Mouse (Mus musculus) hindbrain, embryonic 14.5 days (tissue): ENCODE data around the gene Mettl21a. TPM values are rescaled to one million over a fixed set of nuclear protein-coding genes. Genes with fewer than 3 reads are reported as not detected.
A peak's percentile ranks its signal among the peaks of the same experiment; 100 is the strongest.

Source experiments
- ATAC-seq: fragments of 200-750 bp; cut with Nextera tagmentation; 2 replicates; pipeline ENCODE4 v1.8.0; 2017; ENCODE audit warnings: moderate number of reproducible peaks, mild to moderate bottlenecking, moderate TSS enrichment, moderate library complexity; ENCODE audit not compliant: low FRiP score
- DNase-seq: peaks from one replicate; pipeline ENCODE4 v3.0.0-alpha.2; 2015; ENCODE audit warnings: low spot score
- H3K27ac ChIP-seq: fragments of 300-500 bp; sonication (generic); 2 replicates; pipeline ENCODE4 v1.5.1; 2014; ENCODE audit warnings: mild to moderate bottlenecking, moderate library complexity
- H3K27me3 ChIP-seq: fragments of 300-500 bp; sonication (generic); 2 replicates; pipeline ENCODE4 v1.6.1; 2014; ENCODE audit warnings: mild to moderate bottlenecking, low read length, mixed read lengths; ENCODE audit not compliant: control insufficient read depth, insufficient read depth
- H3K36me3 ChIP-seq: fragments of 300-500 bp; sonication (generic); replicated peaks from 2 replicates; pipeline ENCODE4 v1.6.1; 2014; ENCODE audit not compliant: control insufficient read depth, insufficient read depth
- H3K4me1 ChIP-seq: fragments of 300-500 bp; sonication (generic); replicated peaks from 2 replicates; pipeline ENCODE4 v1.6.1; 2014; ENCODE audit warnings: antibody characterized with exemption, low read length, mixed read lengths; ENCODE audit not compliant: control insufficient read depth, insufficient read depth
- H3K4me2 ChIP-seq: fragments of 300-500 bp; sonication (generic); replicated peaks from 2 replicates; pipeline ENCODE4 v1.6.1; 2014; ENCODE audit warnings: mild to moderate bottlenecking, moderate library complexity
- H3K4me3 ChIP-seq: fragments of 300-500 bp; sonication (generic); replicated peaks from 2 replicates; pipeline ENCODE4 v1.5.1; 2014; ENCODE audit warnings: mild to moderate bottlenecking, low read length
- H3K9ac ChIP-seq: fragments of 300-500 bp; sonication (generic); 2 replicates; pipeline ENCODE4 v1.6.1; 2014
- H3K9me3 ChIP-seq: fragments of 300-500 bp; sonication (generic); 2 replicates; pipeline ENCODE4 v1.6.1; 2016; ENCODE audit warnings: low read length; ENCODE audit not compliant: control insufficient read depth
- WGBS: fragments of 180-500 bp; shearing (Covaris S2); extraction: QIAGEN DNeasy Blood & Tissue Kit; methylation state at CpG from one replicate; pipeline ENCODE4 v1.1.7; 2014; 5-methylcytosine and 5-hydroxymethylcytosine counted together
- polyA plus RNA-seq: library from polyadenylated mRNA; unstranded; fragments of >200 nt; fragmentation: Nextera tagmentation; extraction: Ambion mirVana; gene quantifications from 2 replicates; pipeline ENCODE4 v1.2.1, GENCODE M21; 2014

Mettl21a gene
- polyA plus RNA-seq, 1 experiment from 2014 or later, result 15.8 TPM

DNA sequence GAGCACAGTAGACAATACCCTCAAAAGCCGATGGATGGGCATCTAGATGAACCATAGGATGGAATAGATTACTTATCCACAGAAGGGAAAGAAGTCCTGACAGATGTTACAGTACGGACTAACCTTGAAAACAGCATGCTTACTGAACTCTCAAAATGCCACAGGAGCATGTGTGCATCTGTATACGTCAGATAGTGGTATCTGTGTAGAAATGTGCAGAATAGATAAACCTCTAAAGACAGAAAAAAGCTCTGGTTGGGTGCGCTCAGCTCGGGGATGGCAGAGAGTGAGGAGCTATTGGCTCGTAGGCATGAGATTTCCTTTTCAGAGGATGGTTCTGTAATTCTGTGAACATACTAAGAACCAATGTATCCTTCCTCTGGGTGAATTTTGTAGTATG is 22.2 kb upstream of the Mettl21a start:
- ATAC-seq, result no peak
- 93% methylated on average over 6 of the region's 6 CpGs for WGBS

DNA sequence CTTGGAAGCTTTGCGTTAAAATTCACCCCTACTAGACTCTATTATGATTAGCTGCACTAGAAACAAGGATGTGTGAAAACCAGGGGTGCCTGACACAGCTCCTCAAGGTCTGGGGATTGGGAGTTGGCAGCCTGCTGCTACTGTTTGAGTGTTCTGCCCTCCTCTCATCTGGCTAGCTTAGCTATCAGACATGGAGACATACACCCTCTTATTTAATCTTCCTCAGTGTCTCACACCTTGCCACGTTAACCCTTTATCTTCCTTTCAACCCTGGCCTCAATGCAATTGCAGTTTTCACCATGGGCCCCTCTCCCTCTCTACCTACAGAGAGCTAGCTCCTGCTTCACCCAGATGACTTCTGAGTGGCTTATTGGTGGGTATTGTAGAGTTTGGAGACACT is 18.6 kb upstream of the Mettl21a start:
- Histone ChIP-seq H3K36me3 (no peaks in the 10 kb centered on the region), H3K9ac (no peak overlapping the region), H3K27me3 (no peaks in the 10 kb centered on the region), H3K4me2 (no peak overlapping the region), H3K9me3 (no peaks in the 10 kb centered on the region), H3K27ac (no peak overlapping the region), H3K4me3 (no peak overlapping the region), H3K4me1 (no peaks in the 10 kb centered on the region)
- 80% methylated on average over 2 of the region's 2 CpGs for WGBS
- DNase-seq (no peak), ATAC-seq (no peak)

More for the DNA sequence above, 22.2 kb upstream of the Mettl21a start:
- Histone ChIP-seq H3K27me3 (no peaks in the 10 kb centered on the region), H3K4me2 (no peak overlapping the region), H3K9ac (no peak overlapping the region), H3K9me3 (no peaks in the 10 kb centered on the region), H3K4me1 (no peaks in the 10 kb centered on the region), H3K4me3 (no peak overlapping the region), H3K27ac (no peak overlapping the region), H3K36me3 (no peaks in the 10 kb centered on the region)
- no peak for DNase-seq

DNA sequence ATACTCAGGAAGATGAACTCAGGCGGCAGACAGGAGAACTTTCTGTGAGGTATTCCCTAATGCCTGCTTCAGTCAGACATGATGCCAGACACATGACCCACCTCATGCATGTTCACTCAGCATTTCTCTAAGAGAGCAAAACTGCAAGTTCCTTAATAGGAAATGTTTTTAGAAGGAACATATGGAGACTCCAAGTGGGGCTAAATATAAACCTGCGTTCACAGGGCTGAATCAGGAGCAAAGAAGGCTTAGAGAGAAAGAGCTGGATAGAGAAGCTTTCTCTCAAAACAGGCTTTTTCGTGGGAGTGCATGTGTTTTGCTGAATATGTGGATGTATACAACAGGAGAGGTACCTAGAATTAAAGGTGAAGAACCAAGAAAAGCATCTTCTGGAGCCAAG is 16.2 kb upstream of the Mettl21a start:
- Histone ChIP-seq H3K9ac (no peak overlapping the region), H3K9me3 (no peaks in the 10 kb centered on the region), H3K4me3 (no peak overlapping the region), H3K27ac (no peak overlapping the region), H3K4me1 (no peaks in the 10 kb centered on the region), H3K4me2 (no peak overlapping the region), H3K36me3 (no peaks in the 10 kb centered on the region), H3K27me3 (no peaks in the 10 kb centered on the region)
- ATAC-seq (no peak), DNase-seq (no peak)
- WGBS, result 87% methylated on average over 3 of the region's 3 CpGs

DNA sequence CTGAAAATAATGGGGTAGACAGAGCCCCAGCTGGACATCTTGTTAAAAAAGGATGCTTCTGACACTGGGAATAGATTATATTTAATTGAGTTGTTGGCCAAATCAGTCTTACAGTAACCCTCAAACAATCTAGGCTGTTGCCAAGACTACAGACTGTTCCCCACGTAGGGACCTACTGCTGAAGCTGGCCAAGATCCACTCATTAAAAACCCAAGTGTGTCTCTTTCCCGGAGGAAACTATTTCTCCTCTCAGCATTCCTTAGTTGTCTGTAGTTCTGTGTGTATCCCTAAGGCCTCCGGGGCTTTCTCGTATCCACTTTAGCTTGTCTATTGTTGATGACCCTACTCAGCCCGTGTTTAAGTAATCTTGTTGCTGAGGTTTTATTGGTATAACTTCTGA is 14.5 kb upstream of the Mettl21a start:
- no peaks in the 10 kb centered on the region for H3K9me3 ChIP-seq
- no peak overlapping the region for H3K4me2 ChIP-seq
- ATAC-seq, result no peak
- H3K4me1 ChIP-seq, result no peaks in the 10 kb centered on the region
- H3K4me3 ChIP-seq, result no peak overlapping the region
- H3K27me3 ChIP-seq, result no peaks in the 10 kb centered on the region
- DNase-seq, result no peak
- WGBS, result 65% methylated on average over 5 of the region's 5 CpGs
- no peaks in the 10 kb centered on the region for H3K36me3 ChIP-seq
- H3K9ac ChIP-seq, result no peak overlapping the region
- no peak overlapping the region for H3K27ac ChIP-seq

DNA sequence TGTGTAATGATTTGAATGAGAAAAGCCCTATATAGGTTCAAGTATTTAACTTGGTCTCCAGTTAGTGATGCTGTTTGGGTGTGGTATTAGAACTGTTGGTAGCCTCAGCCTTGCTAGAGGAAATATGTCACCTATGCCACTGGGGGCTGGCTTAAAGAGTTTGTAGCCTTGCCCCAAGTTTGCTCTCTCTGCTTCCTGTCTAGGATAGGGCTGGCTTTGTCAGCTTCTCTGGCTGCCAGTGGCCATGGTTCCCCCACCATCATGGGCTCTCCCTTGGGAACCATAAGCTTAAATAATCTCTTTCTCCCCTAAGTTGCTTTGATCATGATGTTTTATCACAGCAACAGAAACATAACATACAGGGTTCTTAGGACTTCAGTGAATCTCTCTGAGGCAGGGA is 8.2 kb upstream of the Mettl21a start:
- no peaks in the 10 kb centered on the region for H3K9me3 ChIP-seq
- H3K27me3 ChIP-seq, result no peaks in the 10 kb centered on the region
- no peaks in the 10 kb centered on the region for H3K4me1 ChIP-seq
- H3K4me2 ChIP-seq, result no peak overlapping the region
- no peak overlapping the region for H3K27ac ChIP-seq
- DNase-seq (no peak), ATAC-seq (no peak)
- no peak overlapping the region for H3K4me3 ChIP-seq
- H3K36me3 ChIP-seq, result no peaks in the 10 kb centered on the region
- no peak overlapping the region for H3K9ac ChIP-seq

DNA sequence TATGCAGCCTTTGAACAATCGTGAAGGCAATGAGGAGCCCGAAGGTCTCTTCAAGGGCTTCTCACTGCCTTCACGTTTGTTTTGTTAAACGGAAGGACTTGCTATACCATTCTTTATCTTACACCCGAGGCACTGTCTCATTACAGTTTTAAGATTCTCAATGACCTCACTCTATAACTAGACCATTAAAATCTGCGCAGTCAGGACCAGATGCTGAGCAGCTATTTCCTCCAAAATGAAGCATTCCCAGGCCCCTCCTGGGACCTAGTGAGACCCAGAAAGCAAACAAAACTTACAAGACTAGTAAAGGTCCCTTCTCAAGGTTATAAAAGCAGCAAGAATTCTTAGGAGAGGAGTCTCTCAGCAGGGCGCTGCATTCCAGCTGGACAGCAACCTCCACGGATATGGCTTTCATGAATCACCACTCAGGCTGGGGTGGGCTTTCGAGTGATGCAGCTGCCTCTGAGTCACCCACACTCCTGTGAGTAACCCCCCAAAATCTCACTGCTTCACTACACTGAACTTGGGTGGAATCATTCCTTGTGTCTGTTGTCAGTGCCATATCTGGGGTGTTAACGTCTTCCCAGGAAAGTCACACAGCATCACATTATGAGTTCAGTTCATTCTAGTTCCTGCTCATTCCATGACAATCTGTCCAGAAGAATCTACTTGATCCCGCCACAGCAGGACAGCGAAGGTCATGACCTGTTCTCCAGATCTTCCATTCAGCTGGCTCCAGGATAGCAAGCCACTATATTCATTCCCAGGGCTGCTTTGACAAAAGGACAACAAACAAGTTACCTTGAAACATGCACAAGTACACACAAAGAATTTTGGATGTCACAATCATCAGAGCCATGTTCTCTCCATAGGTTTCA is 6.8 kb upstream of the Mettl21a start:
- no peak overlapping the region for H3K4me3 ChIP-seq
- 59% methylated on average over 12 of the region's 12 CpGs for WGBS
- no peak overlapping the region for H3K9ac ChIP-seq
- H3K4me2 ChIP-seq, result no peak overlapping the region
- H3K36me3 ChIP-seq, result no peaks in the 10 kb centered on the region
- no peaks in the 10 kb centered on the region for H3K4me1 ChIP-seq
- no peaks in the 10 kb centered on the region for H3K27me3 ChIP-seq
- H3K9me3 ChIP-seq, result no peaks in the 10 kb centered on the region
- ATAC-seq, result no peak
- no peak overlapping the region for H3K27ac ChIP-seq
- no peak for DNase-seq

DNA sequence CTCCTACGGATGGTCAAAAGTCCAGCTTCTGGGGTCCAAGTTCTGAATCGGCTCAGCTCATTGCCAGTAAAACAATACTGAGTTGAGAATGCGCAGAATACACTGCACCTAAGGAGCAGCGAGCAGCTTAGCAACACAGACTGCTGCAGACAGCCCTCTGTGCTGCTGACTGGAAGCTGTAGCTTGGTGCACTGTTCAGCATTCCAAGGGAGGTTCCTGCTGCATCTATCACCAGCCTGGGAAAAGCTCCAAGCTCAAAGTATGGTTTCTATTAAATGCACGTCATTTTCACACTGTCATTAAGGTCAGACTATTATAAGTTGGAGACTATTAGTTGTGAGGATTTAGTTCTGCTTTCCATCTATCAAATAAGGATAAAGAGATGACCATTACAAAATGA is 4.1 kb upstream of the Mettl21a start:
- Histone ChIP-seq H3K4me3 (no peak overlapping the region), H3K27me3 (no peaks in the 10 kb centered on the region), H3K4me1 (peaks cover 13% of the 10 kb centered on the region), H3K36me3 (no peaks in the 10 kb centered on the region), H3K9ac (no peak overlapping the region), H3K9me3 (no peaks in the 10 kb centered on the region), H3K4me2 (no peak overlapping the region), H3K27ac (no peak overlapping the region)
- ATAC-seq (no peak), DNase-seq (no peak)
- WGBS, result 79% methylated on average over 5 of the region's 5 CpGs

DNA sequence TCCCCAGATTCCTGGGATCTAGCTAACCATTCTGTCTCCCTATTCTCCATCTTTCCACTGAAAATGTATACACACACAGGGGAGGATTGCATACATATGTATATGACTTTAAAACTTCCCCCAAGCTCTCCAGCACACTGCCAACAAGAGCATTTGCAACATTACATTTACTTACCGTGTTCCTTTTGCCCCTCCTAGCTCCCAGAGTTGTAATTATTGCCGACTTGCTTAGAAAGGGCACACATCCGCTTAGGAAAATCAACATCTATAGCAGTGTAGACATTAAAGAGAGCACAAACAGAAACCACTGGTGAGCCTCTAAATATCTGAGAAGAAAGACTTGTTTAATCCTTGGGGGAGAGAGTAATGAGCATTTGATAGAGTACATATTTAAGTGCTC is 1.2 kb upstream of the Mettl21a start:
- Histone ChIP-seq H3K9ac (peak overlapping the region; percentile 97), H3K27ac (peak overlapping the region; percentile 95; the same call in 1 of the 2 replicates), H3K36me3 (no peaks in the 10 kb centered on the region), H3K4me1 (peaks cover 18% of the 10 kb centered on the region), H3K4me3 (peak overlapping the region; percentile 80), H3K9me3 (no peaks in the 10 kb centered on the region), H3K4me2 (peak overlapping the region; percentile 82), H3K27me3 (no peaks in the 10 kb centered on the region)
- DNase-seq (no peak), ATAC-seq (no peak)
- WGBS, result 70% methylated on average over 3 of the region's 3 CpGs

DNA sequence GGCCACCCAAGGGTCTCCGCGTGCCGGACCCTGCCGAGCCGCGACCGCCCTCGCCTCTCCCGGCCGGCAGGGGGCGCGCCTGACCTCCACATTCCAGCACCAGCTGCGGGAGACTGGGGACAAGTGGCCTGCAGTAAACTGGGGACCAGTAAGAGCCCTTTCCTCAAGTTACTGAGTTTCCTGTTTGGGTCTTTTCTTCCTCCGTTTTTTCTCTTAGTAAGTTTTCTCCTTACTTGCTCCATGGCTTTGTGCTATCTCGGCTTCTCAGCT is 608 bp upstream of the Mettl21a start:
- Histone ChIP-seq H3K4me2 (peak overlapping the region; percentile 82), H3K9ac (peak overlapping the region; percentile 97), H3K27me3 (no peaks in the 10 kb centered on the region), H3K4me1 (peaks cover 18% of the 10 kb centered on the region), H3K27ac (peak overlapping the region; percentile 95), H3K9me3 (no peaks in the 10 kb centered on the region), H3K4me3 (peak overlapping the region; percentile 80), H3K36me3 (no peaks in the 10 kb centered on the region)
- 0% methylated on average over 15 of the region's 15 CpGs for WGBS
- ATAC-seq, result peak; percentile 84
- peak; percentile 78 for DNase-seq

DNA sequence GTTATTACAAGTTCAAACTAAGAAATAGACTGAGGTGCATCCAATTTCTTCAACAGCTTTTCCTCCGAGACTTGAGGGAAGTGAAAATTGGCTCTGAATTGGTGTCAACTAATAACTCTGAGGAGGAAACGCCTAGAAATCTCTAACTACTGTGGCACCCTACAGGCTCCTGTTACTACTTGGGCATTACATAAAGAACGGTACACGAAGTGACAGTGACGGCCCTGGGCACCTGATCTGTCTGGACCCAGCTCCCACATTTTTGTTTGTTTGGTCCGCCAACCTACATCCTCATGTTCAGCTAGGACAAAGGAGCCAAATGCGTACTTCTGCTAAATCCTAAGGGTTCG is 536 bp downstream of the Mettl21a start:
- DNase-seq (peak; percentile 48), ATAC-seq (no peak; the same call in 1 of the 2 replicates)
- Histone ChIP-seq H3K4me3 (peak overlapping the region; percentile 80), H3K4me1 (peaks cover 18% of the 10 kb centered on the region), H3K9ac (peak overlapping the region; percentile 97), H3K9me3 (no peaks in the 10 kb centered on the region), H3K27ac (peak overlapping the region; percentile 95), H3K4me2 (peak overlapping the region; percentile 82), H3K27me3 (no peaks in the 10 kb centered on the region), H3K36me3 (no peaks in the 10 kb centered on the region)
- WGBS, result 5% methylated on average over 8 of the region's 8 CpGs
